Mouse (Mus musculus) hindbrain, embryonic 14.5 days (tissue): Measurements from ENCODE around the gene Dlk2. TPM values are rescaled to one million over a fixed set of nuclear protein-coding genes. Genes with fewer than 3 reads are reported as not detected.

Experiments
- ATAC-seq: fragments of 200-750 bp; cut with Nextera tagmentation; 2 replicates; pipeline ENCODE4 v1.8.0; 2017; ENCODE audit warnings: moderate number of reproducible peaks, mild to moderate bottlenecking, moderate TSS enrichment, moderate library complexity; ENCODE audit not compliant: low FRiP score
- DNase-seq: peaks from one replicate; pipeline ENCODE4 v3.0.0-alpha.2; 2015; ENCODE audit warnings: low spot score
- H3K27ac ChIP-seq: fragments of 300-500 bp; sonication (generic); 2 replicates; pipeline ENCODE4 v1.5.1; 2014; ENCODE audit warnings: mild to moderate bottlenecking, moderate library complexity
- H3K27me3 ChIP-seq: fragments of 300-500 bp; sonication (generic); 2 replicates; pipeline ENCODE4 v1.6.1; 2014; ENCODE audit warnings: mild to moderate bottlenecking, low read length, mixed read lengths; ENCODE audit not compliant: control insufficient read depth, insufficient read depth
- H3K36me3 ChIP-seq: fragments of 300-500 bp; sonication (generic); replicated peaks from 2 replicates; pipeline ENCODE4 v1.6.1; 2014; ENCODE audit not compliant: control insufficient read depth, insufficient read depth
- H3K4me1 ChIP-seq: fragments of 300-500 bp; sonication (generic); replicated peaks from 2 replicates; pipeline ENCODE4 v1.6.1; 2014; ENCODE audit warnings: antibody characterized with exemption, low read length, mixed read lengths; ENCODE audit not compliant: control insufficient read depth, insufficient read depth
- H3K4me2 ChIP-seq: fragments of 300-500 bp; sonication (generic); replicated peaks from 2 replicates; pipeline ENCODE4 v1.6.1; 2014; ENCODE audit warnings: mild to moderate bottlenecking, moderate library complexity
- H3K4me3 ChIP-seq: fragments of 300-500 bp; sonication (generic); replicated peaks from 2 replicates; pipeline ENCODE4 v1.5.1; 2014; ENCODE audit warnings: mild to moderate bottlenecking, low read length
- H3K9ac ChIP-seq: fragments of 300-500 bp; sonication (generic); 2 replicates; pipeline ENCODE4 v1.6.1; 2014
- H3K9me3 ChIP-seq: fragments of 300-500 bp; sonication (generic); 2 replicates; pipeline ENCODE4 v1.6.1; 2016; ENCODE audit warnings: low read length; ENCODE audit not compliant: control insufficient read depth
- WGBS: fragments of 180-500 bp; shearing (Covaris S2); extraction: QIAGEN DNeasy Blood & Tissue Kit; methylation state at CpG from one replicate; pipeline ENCODE4 v1.1.7; 2014; 5-methylcytosine and 5-hydroxymethylcytosine counted together
- polyA plus RNA-seq: library from polyadenylated mRNA; unstranded; fragments of >200 nt; fragmentation: Nextera tagmentation; extraction: Ambion mirVana; gene quantifications from 2 replicates; pipeline ENCODE4 v1.2.1, GENCODE M21; 2014

Gene Dlk2
- polyA plus RNA-seq, 1 experiment from 2014 or later, result 18.9 TPM

GRCm38 (mm10) chr17:46301892-46302291, 4.7 kb downstream of the Dlk2 start:
- H3K4me1 ChIP-seq, result peaks cover 5% of the 10 kb centered on the region; the same call in 1 of the 2 replicates
- H3K36me3 ChIP-seq, result peaks cover 43% of the 10 kb centered on the region
- H3K9me3 ChIP-seq, result no peaks in the 10 kb centered on the region
- DNase-seq (no peak), ATAC-seq (no peak)
- peaks cover 2% of the 10 kb centered on the region for H3K27me3 ChIP-seq
- 84% methylated on average over 12 of the region's 12 CpGs for WGBS
- no peak overlapping the region for H3K4me3 ChIP-seq
- H3K9ac ChIP-seq, result no peak overlapping the region
- no peak overlapping the region for H3K4me2 ChIP-seq
- H3K27ac ChIP-seq, result no peak overlapping the region

GRCm38 (mm10) chr17:46304184-46304583, 7.0 kb downstream of the Dlk2 start:
- ATAC-seq (no peak), DNase-seq (no peak)
- no peaks in the 10 kb centered on the region for H3K4me1 ChIP-seq
- H3K9me3 ChIP-seq, result no peaks in the 10 kb centered on the region
- peaks cover 44% of the 10 kb centered on the region for H3K36me3 ChIP-seq
- 90% methylated on average over 9 of the region's 9 CpGs for WGBS
- H3K4me3 ChIP-seq, result no peak overlapping the region
- H3K27me3 ChIP-seq, result no peaks in the 10 kb centered on the region
- no peak overlapping the region for H3K4me2 ChIP-seq
- no peak overlapping the region for H3K27ac ChIP-seq
- no peak overlapping the region for H3K9ac ChIP-seq

- WGBS, result 95% methylated on average over 15 of the region's 15 CpGs
- H3K9ac ChIP-seq, result no peak overlapping the region
Measured at GRCm38 (mm10) chr17:46306956-46307355, 9.7 kb downstream of the Dlk2 start.

GRCm38 (mm10) chr17:46309835-46310234, 12.6 kb downstream of the Dlk2 start:
- H3K9me3 ChIP-seq, result no peaks in the 10 kb centered on the region

More at GRCm38 (mm10) chr17:46306956-46307355, 9.7 kb downstream of the Dlk2 start:
- Histone ChIP-seq H3K4me3 (no peak overlapping the region), H3K36me3 (peaks cover 49% of the 10 kb centered on the region), H3K4me2 (no peak overlapping the region), H3K27me3 (no peaks in the 10 kb centered on the region), H3K27ac (no peak overlapping the region), H3K9me3 (no peaks in the 10 kb centered on the region), H3K4me1 (no peaks in the 10 kb centered on the region)
- ATAC-seq (no peak), DNase-seq (no peak)

GRCm38 (mm10) chr17:46310515-46310914, 13.3 kb downstream of the Dlk2 start:
- no peaks in the 10 kb centered on the region for H3K4me1 ChIP-seq
- no peaks in the 10 kb centered on the region for H3K27me3 ChIP-seq
- no peak overlapping the region for H3K9ac ChIP-seq
- peaks cover 21% of the 10 kb centered on the region for H3K36me3 ChIP-seq
- H3K9me3 ChIP-seq, result no peaks in the 10 kb centered on the region
- whole genome bisulfite sequencing, result 84% methylated on average over 10 of the region's 10 CpGs
- H3K4me2 ChIP-seq, result no peak overlapping the region
- ATAC-seq (no peak), DNase-seq (no peak)
- no peak overlapping the region for H3K27ac ChIP-seq
- no peak overlapping the region for H3K4me3 ChIP-seq

More at GRCm38 (mm10) chr17:46309835-46310234, 12.6 kb downstream of the Dlk2 start:
- H3K27me3 ChIP-seq, result no peaks in the 10 kb centered on the region
- 85% methylated on average over 12 of the region's 12 CpGs for WGBS
- no peak overlapping the region for H3K4me2 ChIP-seq
- no peak overlapping the region for H3K4me3 ChIP-seq
- no peak for ATAC-seq
- H3K9ac ChIP-seq, result no peak overlapping the region
- H3K36me3 ChIP-seq, result peaks cover 28% of the 10 kb centered on the region
- DNase-seq, result no peak
- no peaks in the 10 kb centered on the region for H3K4me1 ChIP-seq
- no peak overlapping the region for H3K27ac ChIP-seq

GRCm38 (mm10) chr17:46313135-46313715, 16.0 kb downstream of the Dlk2 start:
- no peak for DNase-seq
- no peaks in the 10 kb centered on the region for H3K9me3 ChIP-seq

GRCm38 (mm10) chr17:46315813-46316212, 18.6 kb downstream of the Dlk2 start:
- Histone ChIP-seq H3K4me3 (no peak overlapping the region), H3K27ac (no peak overlapping the region), H3K4me2 (no peak overlapping the region), H3K9me3 (no peaks in the 10 kb centered on the region), H3K9ac (no peak overlapping the region), H3K36me3 (peaks cover 8% of the 10 kb centered on the region), H3K4me1 (no peaks in the 10 kb centered on the region), H3K27me3 (no peaks in the 10 kb centered on the region)
- 89% methylated on average over 10 of the region's 10 CpGs for WGBS
- ATAC-seq (no peak), DNase-seq (no peak)

More at GRCm38 (mm10) chr17:46313135-46313715, 16.0 kb downstream of the Dlk2 start:
- peaks cover 16% of the 10 kb centered on the region for H3K36me3 ChIP-seq
- WGBS, result 91% methylated on average over 9 of the region's 9 CpGs
- ATAC-seq, result no peak
- no peak overlapping the region for H3K4me3 ChIP-seq
- no peak overlapping the region for H3K9ac ChIP-seq
- H3K4me1 ChIP-seq, result no peaks in the 10 kb centered on the region
- H3K27me3 ChIP-seq, result no peaks in the 10 kb centered on the region
- no peak overlapping the region for H3K27ac ChIP-seq
- no peak overlapping the region for H3K4me2 ChIP-seq

GRCm38 (mm10) chr17:46320492-46320891, 23.3 kb downstream of the Dlk2 start:
- H3K27ac ChIP-seq, result no peak overlapping the region
- no peak overlapping the region for H3K4me3 ChIP-seq
- ATAC-seq (no peak), DNase-seq (no peak)
- 84% methylated on average over 6 of the region's 6 CpGs for WGBS
- H3K4me2 ChIP-seq, result no peak overlapping the region
- no peaks in the 10 kb centered on the region for H3K9me3 ChIP-seq
- no peaks in the 10 kb centered on the region for H3K27me3 ChIP-seq
- H3K4me1 ChIP-seq, result no peaks in the 10 kb centered on the region
- H3K9ac ChIP-seq, result no peak overlapping the region
- peaks cover 27% of the 10 kb centered on the region; the same call in 1 of the 2 replicates for H3K36me3 ChIP-seq

- Histone ChIP-seq H3K9me3 (no peaks in the 10 kb centered on the region), H3K4me2 (no peak overlapping the region), H3K27me3 (no peaks in the 10 kb centered on the region), H3K4me3 (no peak overlapping the region), H3K27ac (no peak overlapping the region), H3K36me3 (peaks cover 27% of the 10 kb centered on the region; the same call in 1 of the 2 replicates), H3K4me1 (peaks cover 4% of the 10 kb centered on the region; the same call in 1 of the 2 replicates), H3K9ac (no peak overlapping the region)
- DNase-seq, result no peak
- ATAC-seq, result no peak
- WGBS, result 93% methylated on average over 14 of the region's 14 CpGs
Measured at GRCm38 (mm10) chr17:46322046-46322823, 25.0 kb downstream of the Dlk2 start.
